Mouse (Mus musculus) intestine, embryonic 14.5 days (tissue): ENCODE measurements around the gene Fut2. TPM values are rescaled to one million over a fixed set of nuclear protein-coding genes. Genes with fewer than 3 reads are reported as not detected.

ENCODE experiments used
- ATAC-seq: fragments of 200-750 bp; cut with Nextera tagmentation; replicated peaks from 2 replicates; pipeline ENCODE4 v1.8.0; 2017; ENCODE audit warnings: low read depth, moderate number of reproducible peaks, moderate TSS enrichment, moderate library complexity; ENCODE audit not compliant: low FRiP score, low TSS enrichment
- DNase-seq: peaks from one replicate; pipeline ENCODE4 v3.0.0-alpha.2; 2018; ENCODE audit warnings: low spot score
- H3K27ac ChIP-seq: fragments of 300-500 bp; sonication (generic); 2 replicates; pipeline ENCODE4 v1.5.1; 2014; ENCODE audit warnings: low read depth, mild to moderate bottlenecking, control low read depth
- H3K27me3 ChIP-seq: fragments of 300-500 bp; sonication (generic); replicated peaks from 2 replicates; pipeline ENCODE4 v1.6.1; 2014; ENCODE audit warnings: low read length, control low read depth; ENCODE audit not compliant: control insufficient read depth, insufficient read depth
- H3K36me3 ChIP-seq: fragments of 300-500 bp; sonication (generic); 2 replicates; pipeline ENCODE4 v1.6.1; 2014; ENCODE audit warnings: low read length, control low read depth; ENCODE audit not compliant: control insufficient read depth, insufficient read depth
- H3K4me1 ChIP-seq: fragments of 300-500 bp; sonication (generic); replicated peaks from 2 replicates; pipeline ENCODE4 v1.6.1; 2014; ENCODE audit warnings: low read length, control low read depth, mixed read lengths; ENCODE audit not compliant: control insufficient read depth, insufficient read depth
- H3K4me2 ChIP-seq: fragments of 300-500 bp; sonication (generic); 2 replicates; pipeline ENCODE4 v1.6.1; 2014; ENCODE audit warnings: low read length
- H3K4me3 ChIP-seq: fragments of 300-500 bp; sonication (generic); 2 replicates; pipeline ENCODE4 v1.5.1; 2014; ENCODE audit warnings: low read depth, low read length, control low read depth, mixed read lengths
- H3K9ac ChIP-seq: fragments of 300-500 bp; sonication (generic); 2 replicates; pipeline ENCODE4 v1.6.1; 2014; ENCODE audit warnings: mild to moderate bottlenecking, low read length
- H3K9me3 ChIP-seq: fragments of 300-500 bp; sonication (generic); 2 replicates; pipeline ENCODE4 v1.6.1; 2016; ENCODE audit warnings: low read length, control low read depth; ENCODE audit not compliant: control insufficient read depth
- WGBS: fragments of 180-500 bp; shearing (Covaris S2); extraction: QIAGEN DNeasy Blood & Tissue Kit; methylation state at CpG from one replicate; pipeline ENCODE4 v1.1.7; 2014; 5-methylcytosine and 5-hydroxymethylcytosine counted together
- polyA plus RNA-seq: library from polyadenylated mRNA; unstranded; fragments of >200 nt; fragmentation: Nextera tagmentation; extraction: Ambion mirVana; gene quantifications from 2 replicates; pipeline ENCODE4 v1.2.1, GENCODE M21; 2014

The Fut2 gene
- polyA plus RNA-seq, 1 experiment from 2014 or later: 7.9 TPM

DNA sequence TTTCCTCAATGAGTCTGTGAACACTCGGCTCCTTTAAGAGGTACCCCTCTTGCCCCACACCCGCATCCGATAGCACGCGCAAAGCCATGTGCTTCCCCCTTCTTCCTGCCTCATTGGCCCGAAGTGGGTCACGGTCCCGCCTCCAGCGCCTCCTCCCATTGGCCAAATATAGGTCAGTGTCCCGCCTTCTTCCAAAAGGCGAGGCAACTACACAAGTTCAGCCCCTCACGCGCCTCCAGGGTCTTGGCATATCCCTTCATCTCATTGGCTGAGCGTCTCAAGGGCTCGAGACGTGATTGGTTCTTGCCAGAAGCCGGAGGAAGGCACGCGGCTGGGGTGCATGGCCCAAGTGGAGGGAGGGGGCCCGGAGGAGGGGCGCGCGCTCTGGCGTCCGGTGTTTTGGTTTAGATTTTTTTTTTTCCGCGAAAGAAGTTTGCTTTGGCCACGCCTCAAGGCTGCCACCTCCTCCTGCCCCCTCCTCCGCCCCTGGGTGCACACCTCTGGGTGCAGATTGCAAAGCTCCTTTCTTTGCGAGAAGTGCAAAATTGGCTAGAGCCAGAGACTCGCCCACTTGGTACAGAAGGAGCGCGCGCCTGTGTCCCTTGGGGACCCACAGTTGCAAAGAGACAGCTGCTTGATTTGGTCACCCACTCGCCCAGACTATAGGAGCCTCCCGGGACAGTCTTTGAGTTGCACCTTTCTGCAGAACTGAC is 38.7 kb upstream of the Fut2 start, which contains the start of gene Dbp:
Dbp (plus strand) TSS at position 359 of the 713 bp plus-strand sequence.
- ATAC-seq (peak; percentile 86), DNase-seq (peak; percentile 97)
- Histone ChIP-seq H3K27ac (peak within 1 kb of the TSS; percentile 83), H3K9me3 (no peaks in the 10 kb centered on the region), H3K36me3 (peaks cover 6% of the 10 kb centered on the region), H3K27me3 (peaks cover 7% of the 10 kb centered on the region), H3K4me3 (peak within 1 kb of the TSS; percentile 65), H3K9ac (peak within 1 kb of the TSS; percentile 42), H3K4me2 (peak within 1 kb of the TSS; percentile 96), H3K4me1 (peaks cover 43% of the 10 kb centered on the region)
- WGBS: under 1% methylated on average over 36 of the region's 36 CpGs

DNA sequence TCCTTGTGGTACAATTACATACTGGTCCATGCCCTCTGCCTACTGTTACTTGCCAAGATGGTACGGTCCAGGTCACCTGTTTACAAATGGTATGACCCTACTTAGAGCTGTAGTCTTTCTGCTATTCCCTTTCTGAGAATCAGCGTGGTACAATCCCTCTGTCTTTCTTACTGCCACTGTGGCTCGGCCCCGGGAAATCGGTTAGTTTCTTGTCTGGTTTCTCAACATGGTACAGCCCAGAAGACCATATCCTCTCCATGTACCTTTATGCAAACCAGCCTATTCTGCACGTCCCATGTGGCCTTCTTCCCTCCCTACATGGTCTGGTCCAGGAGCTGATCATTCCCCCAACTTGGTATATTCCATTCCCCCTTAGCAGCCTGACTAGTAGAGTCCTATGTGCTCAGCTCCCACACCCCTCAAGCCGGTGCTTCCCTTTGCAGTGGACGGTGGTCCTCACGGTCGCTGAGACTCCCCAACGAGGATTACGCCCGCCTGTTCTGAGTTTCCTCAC is 37.9 kb upstream of the Fut2 start:
- WGBS: under 1% methylated on average over 13 of the region's 13 CpGs
- H3K36me3 ChIP-seq: no peaks in the 10 kb centered on the region
- ATAC-seq (peak; percentile 37), DNase-seq (peak; percentile 88)
- peak overlapping the region; percentile 96 for H3K4me2 ChIP-seq
- H3K27me3 ChIP-seq: peaks cover 15% of the 10 kb centered on the region
- no peaks in the 10 kb centered on the region for H3K9me3 ChIP-seq
- H3K27ac ChIP-seq: peak overlapping the region; percentile 83
- H3K9ac ChIP-seq: peak overlapping the region; percentile 42
- peak overlapping the region; percentile 65 for H3K4me3 ChIP-seq
- H3K4me1 ChIP-seq: peaks cover 43% of the 10 kb centered on the region

DNA sequence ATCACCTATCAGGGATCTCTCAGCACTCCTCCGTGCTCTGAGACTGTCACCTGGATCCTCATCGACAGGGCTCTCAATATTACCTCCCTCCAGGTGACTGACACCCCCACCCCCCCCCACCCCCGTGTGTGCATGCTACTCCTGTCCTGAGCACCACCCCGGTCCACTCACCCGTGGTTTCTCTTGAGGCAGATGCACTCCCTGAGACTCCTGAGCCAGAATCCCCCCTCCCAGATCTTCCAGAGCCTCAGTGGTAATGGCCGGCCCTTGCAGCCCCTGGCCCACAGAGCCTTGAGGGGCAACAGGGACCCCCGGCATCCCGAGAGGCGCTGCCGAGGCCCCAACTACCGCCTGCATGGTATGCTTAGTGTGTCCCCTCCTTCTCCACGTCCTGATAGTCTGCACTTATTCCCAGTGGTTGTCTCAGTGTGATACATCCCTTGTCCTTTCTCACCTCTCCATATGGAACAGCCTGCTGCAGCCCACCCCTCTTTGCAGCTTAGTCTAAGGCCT is 37.4 kb upstream of the Fut2 start:
- H3K27ac ChIP-seq: peak overlapping the region; percentile 83
- DNase-seq: no peak
- H3K27me3 ChIP-seq: peaks cover 20% of the 10 kb centered on the region
- H3K4me2 ChIP-seq: peak overlapping the region; percentile 96
- ATAC-seq: no peak
- H3K4me3 ChIP-seq: peak overlapping the region; percentile 65
- 40% methylated on average over 12 of the region's 12 CpGs for WGBS
- no peak overlapping the region for H3K9ac ChIP-seq
- no peaks in the 10 kb centered on the region for H3K9me3 ChIP-seq
- H3K36me3 ChIP-seq: no peaks in the 10 kb centered on the region
- H3K4me1 ChIP-seq: peaks cover 42% of the 10 kb centered on the region

DNA sequence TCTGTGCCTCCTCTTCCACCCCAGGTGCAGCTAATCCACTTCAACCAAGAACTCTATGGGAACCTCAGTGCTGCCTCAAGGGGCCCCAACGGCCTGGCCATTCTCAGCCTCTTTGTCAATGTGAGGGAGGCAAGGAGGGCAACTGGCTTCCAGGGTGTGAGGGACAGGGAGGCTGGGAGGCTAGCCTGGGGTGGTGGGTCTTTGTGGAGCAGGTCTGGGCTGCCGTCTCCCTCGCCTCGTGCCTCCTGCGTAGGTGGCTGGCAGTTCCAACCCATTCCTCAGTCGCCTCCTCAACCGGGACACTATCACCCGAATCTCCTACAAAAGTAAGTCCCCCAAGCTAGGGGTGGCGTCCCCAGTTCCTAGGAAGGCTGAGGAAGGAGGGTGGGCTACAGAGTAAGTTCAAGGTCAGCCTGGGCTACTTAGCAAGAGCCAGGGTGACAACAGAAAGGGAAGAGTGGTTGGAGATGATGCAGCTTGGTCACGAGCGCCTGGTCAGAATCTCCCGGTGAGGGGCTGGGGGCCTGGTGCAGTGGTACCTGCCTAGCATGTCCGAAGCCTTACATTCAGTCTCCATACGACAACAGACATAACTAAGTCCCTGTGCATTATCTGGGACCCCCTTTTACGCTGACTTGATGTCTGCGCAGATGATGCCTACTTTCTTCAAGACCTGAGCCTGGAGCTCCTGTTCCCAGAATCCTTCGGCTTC is 36.8 kb upstream of the Fut2 start:
- DNase-seq: no peak
- no peak overlapping the region for H3K27ac ChIP-seq
- H3K4me1 ChIP-seq: peaks cover 36% of the 10 kb centered on the region
- H3K27me3 ChIP-seq: peaks cover 23% of the 10 kb centered on the region
- H3K9me3 ChIP-seq: no peaks in the 10 kb centered on the region
- no peak overlapping the region for H3K4me3 ChIP-seq
- 90% methylated on average over 17 of the region's 17 CpGs for WGBS
- no peaks in the 10 kb centered on the region for H3K36me3 ChIP-seq
- ATAC-seq: no peak
- H3K4me2 ChIP-seq: no peak overlapping the region; the same call in 1 of the 2 replicates
- H3K9ac ChIP-seq: no peak overlapping the region

DNA sequence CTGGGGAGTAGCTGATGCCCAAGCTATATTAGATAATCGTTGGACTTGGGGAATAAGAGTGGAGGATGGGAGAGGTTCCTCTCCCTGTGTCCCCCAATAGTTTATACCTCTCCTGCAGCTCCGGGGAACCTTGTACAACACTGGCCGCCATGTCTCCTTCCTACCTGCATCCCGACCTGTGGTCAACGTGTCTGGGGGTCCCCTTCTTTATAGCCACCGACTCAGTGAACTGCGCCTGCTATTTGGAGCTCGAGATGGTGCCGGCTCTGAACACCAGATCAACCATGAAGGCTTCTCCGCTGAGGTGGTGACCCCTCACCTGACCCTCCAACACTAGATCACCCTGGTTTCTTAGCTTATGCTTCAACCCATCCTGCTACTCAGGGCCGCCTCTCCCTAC is 36.1 kb upstream of the Fut2 start:
- WGBS: 91% methylated on average over 11 of the region's 11 CpGs
- Histone ChIP-seq H3K27me3 (peaks cover 23% of the 10 kb centered on the region), H3K27ac (no peak overlapping the region), H3K4me1 (peaks cover 30% of the 10 kb centered on the region), H3K9ac (no peak overlapping the region), H3K4me2 (no peak overlapping the region), H3K4me3 (no peak overlapping the region), H3K9me3 (no peaks in the 10 kb centered on the region), H3K36me3 (no peaks in the 10 kb centered on the region)
- ATAC-seq: no peak
- no peak for DNase-seq

DNA sequence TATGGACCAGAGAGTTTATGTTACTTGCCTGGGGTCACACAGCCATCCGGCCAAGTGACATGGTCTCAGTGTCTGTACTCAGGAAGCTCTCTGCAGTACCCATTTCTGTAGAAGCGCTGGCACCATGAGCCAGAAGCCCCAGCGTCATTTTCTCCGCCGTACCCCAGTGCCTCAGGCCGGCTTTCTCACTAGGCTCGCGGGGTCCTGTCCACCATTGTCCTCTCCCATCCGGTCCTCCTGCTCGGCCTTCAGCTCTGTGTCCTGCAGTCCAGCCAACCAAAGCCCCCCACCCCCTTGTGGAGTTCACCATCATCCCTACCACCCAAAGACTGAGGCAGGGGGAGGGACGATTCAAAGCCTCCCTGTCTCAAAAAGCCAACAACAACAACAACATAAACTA is 35.4 kb upstream of the Fut2 start:
- H3K27me3 ChIP-seq: peaks cover 23% of the 10 kb centered on the region
- H3K27ac ChIP-seq: no peak overlapping the region
- no peak for ATAC-seq
- no peaks in the 10 kb centered on the region for H3K9me3 ChIP-seq
- peaks cover 25% of the 10 kb centered on the region for H3K4me1 ChIP-seq
- no peak overlapping the region for H3K9ac ChIP-seq
- no peaks in the 10 kb centered on the region for H3K36me3 ChIP-seq
- 88% methylated on average over 11 of the region's 11 CpGs for WGBS
- peak overlapping the region; percentile 71 for H3K4me2 ChIP-seq
- H3K4me3 ChIP-seq: peak overlapping the region; percentile 35; the same call in 1 of the 2 replicates
- no peak for DNase-seq

DNA sequence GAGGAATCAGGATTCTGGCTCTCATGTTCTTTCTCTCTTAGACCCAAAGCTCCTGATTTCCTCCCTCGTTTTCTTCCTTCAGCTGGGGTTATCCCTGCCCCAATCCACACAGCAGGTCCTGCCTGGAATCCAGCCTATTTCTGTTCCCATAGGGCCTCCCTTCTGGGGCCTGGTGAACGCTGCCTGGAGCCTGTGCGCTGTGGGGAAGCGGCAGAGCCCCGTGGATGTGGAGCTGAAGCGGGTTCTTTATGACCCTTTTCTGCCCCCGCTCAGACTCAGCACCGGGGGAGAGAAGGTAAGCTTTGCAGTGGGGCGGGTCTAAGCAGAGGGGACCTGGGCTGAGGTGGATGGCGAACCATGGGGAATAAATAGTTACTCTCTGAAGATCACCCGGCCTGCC is 34.9 kb upstream of the Fut2 start:
- Histone ChIP-seq H3K9ac (peak overlapping the region; percentile 34; the same call in 1 of the 2 replicates), H3K36me3 (no peaks in the 10 kb centered on the region), H3K27me3 (peaks cover 23% of the 10 kb centered on the region), H3K4me2 (peak overlapping the region; percentile 71), H3K4me1 (peaks cover 23% of the 10 kb centered on the region), H3K27ac (no peak overlapping the region), H3K4me3 (peak overlapping the region; percentile 35; the same call in 1 of the 2 replicates), H3K9me3 (no peaks in the 10 kb centered on the region)
- no peak for ATAC-seq
- no peak for DNase-seq
- WGBS: 30% methylated on average over 11 of the region's 11 CpGs

DNA sequence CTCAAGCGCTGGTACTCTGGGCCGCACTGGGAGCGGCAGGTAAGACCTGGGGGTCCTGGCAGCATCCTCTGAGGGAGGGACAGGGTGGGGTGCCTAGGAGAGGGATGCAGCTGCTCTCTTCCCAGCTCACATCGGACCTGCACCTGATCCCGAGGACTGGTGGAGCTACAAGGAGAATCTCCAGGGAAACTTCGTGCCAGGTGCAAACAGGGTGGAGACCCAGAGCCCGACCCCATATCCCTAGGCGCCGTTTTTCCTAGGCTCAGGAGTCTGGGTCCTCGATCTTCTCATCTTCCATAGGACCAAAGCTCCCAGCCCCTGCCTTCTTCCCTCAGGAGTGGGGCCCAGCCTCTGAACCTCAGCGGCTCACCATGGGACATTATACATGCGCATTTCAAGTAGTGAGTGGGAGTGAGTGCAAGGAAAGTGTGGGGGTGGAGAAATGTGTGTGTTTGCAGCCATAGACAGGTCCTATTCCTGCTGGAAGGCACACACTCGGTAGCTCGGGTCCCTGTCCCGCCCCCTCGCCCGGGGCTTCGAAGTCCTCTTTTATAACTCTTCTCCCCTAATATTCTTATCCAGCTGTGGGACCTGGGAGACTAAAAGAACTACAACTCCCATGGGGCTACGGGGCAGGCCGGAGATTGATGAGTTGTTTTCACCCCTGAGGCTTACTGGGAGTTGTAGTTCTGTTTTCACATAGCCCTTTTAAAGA is 34.3 kb upstream of the Fut2 start:
- H3K4me1 ChIP-seq: peaks cover 17% of the 10 kb centered on the region
- H3K9me3 ChIP-seq: no peaks in the 10 kb centered on the region
- peak overlapping the region; percentile 71 for H3K4me2 ChIP-seq
- peak overlapping the region; percentile 35 for H3K4me3 ChIP-seq
- WGBS: 2% methylated on average over 20 of the region's 20 CpGs
- no peak for ATAC-seq
- H3K27me3 ChIP-seq: peaks cover 23% of the 10 kb centered on the region
- no peaks in the 10 kb centered on the region for H3K36me3 ChIP-seq
- H3K27ac ChIP-seq: no peak overlapping the region
- peak; percentile 85 for DNase-seq
- H3K9ac ChIP-seq: peak overlapping the region; percentile 23; the same call in 1 of the 2 replicates
